Mouse (Mus musculus): ENCODE measurements around the gene Snai1. TPM values are rescaled to one million over a fixed set of nuclear protein-coding genes. Genes with fewer than 3 reads are reported as not detected.
A peak's percentile ranks its signal among the peaks of the same experiment; 100 is the strongest.

The Snai1 gene
- total RNA-seq, 2 experiments from 2014 or later: 0.73 to 1.0 TPM

GRCm38 (mm10) chr2:167519606-167520252 lies 18.3 kb upstream of the Snai1 start:
- no peak for DNase-seq (ENCODE audit: low spot score)

- no peak for DNase-seq (ENCODE audit: low spot score)
Measured at GRCm38 (mm10) chr2:167528278-167528677, 9.7 kb upstream of the Snai1 start.

GRCm38 (mm10) chr2:167529935-167530513 lies 8.0 kb upstream of the Snai1 start:
- no peak for DNase-seq (ENCODE audit: low spot score)

- no peak for DNase-seq (ENCODE audit: low spot score)
Measured at GRCm38 (mm10) chr2:167530536-167530935, 7.5 kb upstream of the Snai1 start.

- no peak for DNase-seq (ENCODE audit: low spot score)
Measured at GRCm38 (mm10) chr2:167532131-167532530, 5.9 kb upstream of the Snai1 start.

GRCm38 (mm10) chr2:167533880-167534279 lies 4.1 kb upstream of the Snai1 start:
- no peak for DNase-seq (ENCODE audit: low spot score)

- no peak for DNase-seq (ENCODE audit: low spot score)
Measured at GRCm38 (mm10) chr2:167536320-167536945, 1.6 kb upstream of the Snai1 start.

GRCm38 (mm10) chr2:167538671-167539306 lies 794 bp downstream of the Snai1 start:
- DNase-seq (ENCODE audit: low spot score): no peak

GRCm38 (mm10) chr2:167539536-167540476 lies 1.8 kb downstream of the Snai1 start:
- DNase-seq (ENCODE audit: low spot score): no peak

- DNase-seq (ENCODE audit: low spot score): no peak
Measured at GRCm38 (mm10) chr2:167540477-167541110, 2.6 kb downstream of the Snai1 start.

GRCm38 (mm10) chr2:167541324-167541723 lies 3.3 kb downstream of the Snai1 start:
- no peak for DNase-seq (ENCODE audit: low spot score)

- DNase-seq (ENCODE audit: low spot score): no peak
Measured at GRCm38 (mm10) chr2:167541761-167542160, 3.8 kb downstream of the Snai1 start.

GRCm38 (mm10) chr2:167542361-167542760 lies 4.4 kb downstream of the Snai1 start:
- DNase-seq (ENCODE audit: low spot score): no peak

- peak; percentile 45 for DNase-seq (ENCODE audit: low spot score)
Measured at GRCm38 (mm10) chr2:167543121-167544003, 5.4 kb downstream of the Snai1 start.

GRCm38 (mm10) chr2:167544004-167544356 lies 6.0 kb downstream of the Snai1 start:
- DNase-seq (ENCODE audit: low spot score): no peak

- DNase-seq (ENCODE audit: low spot score): no peak
Measured at GRCm38 (mm10) chr2:167544456-167544855, 6.5 kb downstream of the Snai1 start.

- DNase-seq (ENCODE audit: low spot score): no peak
Measured at GRCm38 (mm10) chr2:167546447-167547195, 8.6 kb downstream of the Snai1 start.

- no peak for DNase-seq (ENCODE audit: low spot score)
Measured at GRCm38 (mm10) chr2:167547444-167547843, 9.4 kb downstream of the Snai1 start.

- DNase-seq (ENCODE audit: low spot score): no peak
Measured at GRCm38 (mm10) chr2:167548961-167549360, 11.0 kb downstream of the Snai1 start.
